Mouse (Mus musculus) brain, adult 2 months (tissue): ENCODE results near the gene Schip1.

Experiments
- DNase-seq: peaks from one replicate; pipeline ENCODE4 v3.0.0; 2011; ENCODE audit warnings: low read depth, low spot score

Schip1 gene

GRCm38 (mm10) chr3:68383672-68384071 is 319.1 kb downstream of the Schip1 start:
- DNase-seq: no peak

GRCm38 (mm10) chr3:68385544-68385943 is 320.9 kb downstream of the Schip1 start:
- peak; percentile 41 for DNase-seq

- DNase-seq: no peak
These were observed 323.4 kb downstream of the Schip1 start for GRCm38 (mm10) chr3:68388023-68388422.

- DNase-seq: no peak
These were observed 329.0 kb downstream of the Schip1 start for GRCm38 (mm10) chr3:68393578-68393977.

GRCm38 (mm10) chr3:68398691-68399090 is 334.1 kb downstream of the Schip1 start:
- DNase-seq: no peak

- DNase-seq: no peak
These were observed 335.5 kb downstream of the Schip1 start for GRCm38 (mm10) chr3:68400121-68400520.

GRCm38 (mm10) chr3:68403343-68403742 is 338.7 kb downstream of the Schip1 start:
- no peak for DNase-seq

- DNase-seq: peak; percentile 86
These were observed 339.2 kb downstream of the Schip1 start for GRCm38 (mm10) chr3:68403783-68404217.

- DNase-seq: no peak
These were observed 341.1 kb downstream of the Schip1 start for GRCm38 (mm10) chr3:68405724-68406123.

GRCm38 (mm10) chr3:68412262-68412661 is 347.7 kb downstream of the Schip1 start:
- DNase-seq: no peak

GRCm38 (mm10) chr3:68419792-68420191 is 355.2 kb downstream of the Schip1 start:
- peak; percentile 88 for DNase-seq

- no peak for DNase-seq
These were observed 356.3 kb downstream of the Schip1 start for GRCm38 (mm10) chr3:68420927-68421326.

- peak; percentile 95 for DNase-seq
These were observed 357.2 kb downstream of the Schip1 start for GRCm38 (mm10) chr3:68421849-68422248.

- no peak for DNase-seq
These were observed 363.5 kb downstream of the Schip1 start for GRCm38 (mm10) chr3:68428081-68428480.

- no peak for DNase-seq
These were observed 369.8 kb downstream of the Schip1 start for GRCm38 (mm10) chr3:68434435-68434834.

GRCm38 (mm10) chr3:68434897-68435296 is 370.3 kb downstream of the Schip1 start:
- peak; percentile 5 for DNase-seq

GRCm38 (mm10) chr3:68448480-68448879 is 383.9 kb downstream of the Schip1 start:
- no peak for DNase-seq

- no peak for DNase-seq
These were observed 387.0 kb downstream of the Schip1 start for GRCm38 (mm10) chr3:68451634-68452033.

GRCm38 (mm10) chr3:68453266-68453665 is 388.7 kb downstream of the Schip1 start:
- DNase-seq: no peak

GRCm38 (mm10) chr3:68453719-68454455 is 389.3 kb downstream of the Schip1 start:
- no peak for DNase-seq

- DNase-seq: peak; percentile 89
These were observed 402.0 kb downstream of the Schip1 start for GRCm38 (mm10) chr3:68466643-68467042.

- DNase-seq: no peak
These were observed 403.5 kb downstream of the Schip1 start for GRCm38 (mm10) chr3:68467941-68468687.

GRCm38 (mm10) chr3:68469643-68470042 is 405.0 kb downstream of the Schip1 start:
- peak; percentile 58 for DNase-seq
